Mouse (Mus musculus): Measurements from ENCODE around the gene Nptxr. TPM values are rescaled to one million over a fixed set of nuclear protein-coding genes. Genes with fewer than 3 reads are reported as not detected.

Gene Nptxr
- total RNA-seq (2021) = 1 to 10 TPM; 2.1 to 2.6 TPM
- long read RNA-seq, experiment 1, full-length matches to known transcripts = 1 of 4 reads
- long read RNA-seq, experiment 1, partial matches to known transcripts = 1 of 4 reads
- long read RNA-seq, experiment 1, other reads (novel, unspliced or antisense) = 2 of 4 reads
- long read RNA-seq, experiment 2, partial matches to known transcripts = 0 of 1 reads
- long read RNA-seq, experiment 2, other reads (novel, unspliced or antisense) = 1 of 1 reads

DNA sequence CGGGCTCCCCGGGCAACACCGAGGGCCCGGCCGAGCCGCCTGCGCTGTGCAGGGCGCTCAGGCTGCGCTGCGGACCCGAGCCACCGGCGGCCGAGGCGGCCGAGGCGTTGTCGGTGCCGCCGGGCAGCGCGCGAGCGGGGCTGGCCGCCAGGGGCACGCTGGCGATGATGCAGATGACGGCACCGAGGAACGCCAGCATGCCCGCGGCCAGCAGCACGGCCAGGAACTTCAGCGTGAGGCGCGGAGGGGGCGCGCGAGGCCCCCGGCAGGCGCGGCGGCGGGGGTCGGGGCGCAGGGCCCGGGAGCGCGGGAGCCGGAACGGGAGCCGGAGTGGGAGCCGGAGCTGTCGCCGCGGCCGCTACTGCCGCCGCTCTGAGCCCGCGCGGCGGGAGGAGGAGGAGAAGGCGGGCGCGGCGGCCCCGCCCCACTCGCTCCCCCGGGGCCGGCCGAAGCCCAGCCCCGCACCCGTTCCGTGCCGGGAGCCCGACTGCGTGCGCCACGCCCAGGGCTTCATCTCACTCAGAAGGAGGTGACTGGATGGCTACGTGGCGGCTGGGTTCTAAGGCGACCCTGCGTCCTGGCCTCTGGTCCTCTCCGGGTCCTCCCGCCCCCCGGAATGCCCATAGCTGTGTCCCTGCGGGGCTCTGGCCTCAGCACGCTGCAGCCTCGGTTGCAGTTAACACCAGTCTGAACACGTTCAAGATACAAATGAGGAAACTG is at the start of gene Nptxr:
Nptxr (minus strand) TSS at position 415 of the 720 bp plus-strand sequence.
- DNase-seq = peak; percentile 56 to 71
- intact Hi-C loops (cut with DNase I) = loop anchor here (5.0 kb wide), 1 partner anchor 52 kb away; no protein-coding TSS in a partner anchor

DNA sequence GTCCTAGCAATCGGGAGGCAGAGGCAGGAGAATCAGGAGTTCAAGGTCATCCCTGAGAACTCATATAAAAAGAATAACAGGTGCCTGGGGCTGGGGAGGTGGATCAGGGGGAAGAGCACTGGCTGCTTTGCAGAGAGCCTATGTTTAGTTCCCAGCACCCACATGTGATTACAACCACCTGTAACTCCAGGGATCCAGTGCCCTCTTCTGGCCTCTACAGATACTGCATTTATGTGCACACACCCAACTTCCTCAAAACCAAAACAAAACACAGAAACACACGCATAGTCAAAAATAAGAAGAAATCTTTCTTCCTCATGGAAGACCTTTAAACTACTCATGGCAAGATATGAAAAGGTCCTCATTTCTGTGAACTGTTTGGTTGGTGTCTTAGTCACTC is 45.6 kb upstream of the Nptxr start:
- no peak for DNase-seq
- intact Hi-C loops (cut with DNase I) = no loop called here

DNA sequence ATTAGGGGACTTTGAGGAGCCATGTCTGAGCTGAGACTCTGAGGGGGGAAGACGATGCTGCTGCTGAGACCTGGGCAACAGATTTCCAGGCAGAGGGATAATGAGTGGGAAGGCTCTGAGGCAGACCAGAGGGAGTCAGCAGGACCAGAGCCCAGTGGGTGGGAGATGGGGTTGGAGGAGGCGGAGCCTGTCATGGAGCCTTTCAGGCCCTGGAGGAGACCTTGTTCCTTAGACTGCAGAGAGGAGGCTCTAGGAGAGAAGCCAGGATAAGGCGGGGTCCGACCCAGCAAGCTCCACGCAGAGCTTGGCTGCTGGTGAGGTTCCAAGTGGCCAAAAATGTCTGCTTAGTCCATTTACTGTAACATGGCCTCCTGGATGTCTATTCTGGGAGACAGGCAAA is 42.5 kb upstream of the Nptxr start:
- peak; percentile 48 to 70 for DNase-seq
- intact Hi-C loops (cut with DNase I) = no loop called here

DNA sequence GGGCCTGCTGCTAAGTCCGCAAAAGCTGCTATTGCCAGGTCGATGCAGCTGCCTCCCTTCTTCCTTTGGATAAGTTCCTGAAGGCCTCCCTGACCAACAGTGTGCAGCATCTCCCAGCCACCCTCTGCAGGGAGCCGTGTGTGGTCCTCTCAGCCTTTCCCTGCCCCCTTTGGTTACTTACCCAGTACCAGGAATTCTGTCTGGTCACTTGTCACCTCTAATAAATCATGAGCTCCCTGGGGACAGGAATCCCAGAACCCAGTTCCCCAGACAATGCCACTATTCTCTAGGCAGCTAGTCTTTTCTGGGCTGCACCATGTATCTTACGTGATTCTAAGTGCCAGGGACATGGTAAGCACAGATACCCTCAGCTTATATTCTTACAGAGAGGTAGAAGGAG is 41.4 kb upstream of the Nptxr start:
- no peak for DNase-seq
- intact Hi-C loops (cut with DNase I) = no loop called here

DNA sequence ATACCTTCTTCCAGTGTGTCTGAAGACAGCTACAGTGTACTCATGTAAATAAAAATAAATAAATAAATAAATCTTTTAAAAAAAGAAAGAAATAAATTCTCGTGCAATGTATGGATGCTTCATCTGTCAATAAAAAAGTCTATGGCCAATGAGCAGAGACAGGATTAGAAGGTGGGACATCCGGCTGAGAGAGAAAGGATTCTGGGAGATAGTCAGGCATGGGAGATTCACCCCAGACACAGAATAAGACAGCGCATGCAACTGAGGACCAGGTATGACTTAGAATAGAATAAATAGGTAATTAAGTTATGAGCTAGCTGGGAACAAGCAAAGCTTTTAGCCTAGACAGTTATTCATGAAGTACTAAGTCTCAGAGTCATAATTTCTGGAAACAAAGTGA is 38.4 kb upstream of the Nptxr start:
- intact Hi-C loops (cut with DNase I) = no loop called here

DNA sequence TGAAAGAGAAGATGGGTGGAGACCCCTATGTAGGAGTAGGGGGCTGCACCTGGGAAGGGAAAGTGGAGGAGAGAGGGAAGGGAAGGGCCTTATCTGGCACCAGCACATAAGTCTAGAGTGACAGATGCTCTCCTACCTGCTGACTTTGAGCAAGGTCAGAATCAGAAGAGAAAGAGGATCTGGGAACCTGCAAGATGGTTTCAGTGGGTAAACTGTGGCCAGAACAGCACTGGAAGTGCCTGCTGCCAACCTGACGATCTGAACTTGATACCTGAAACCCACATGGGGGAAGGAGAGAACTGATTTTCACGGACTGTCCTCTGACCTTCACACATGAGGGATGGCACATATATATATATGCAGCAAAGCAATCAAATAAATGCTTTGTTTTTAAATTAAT is 35.7 kb upstream of the Nptxr start:
- intact Hi-C loops (cut with DNase I) = no loop called here
- DNase-seq = no peak

More for the DNA sequence above, 38.4 kb upstream of the Nptxr start:
- no peak for DNase-seq

DNA sequence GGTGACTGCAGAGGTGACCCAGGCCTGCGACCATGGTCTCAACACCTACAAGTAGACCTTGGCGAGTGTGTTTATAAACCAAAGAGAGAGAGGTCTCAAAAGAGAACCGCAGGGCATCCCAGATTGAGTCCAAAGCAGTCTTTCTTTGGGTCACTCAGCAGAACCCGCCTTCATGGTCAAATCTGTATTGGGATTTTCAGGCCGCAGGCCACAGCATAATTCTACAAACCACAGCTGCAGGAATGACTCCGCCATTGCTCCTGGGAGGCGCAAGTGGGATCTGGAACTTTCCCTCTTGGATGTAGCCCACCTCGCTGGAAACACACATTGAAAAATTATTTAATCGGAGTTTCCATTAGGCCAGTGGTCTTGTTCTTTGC is 30.3 kb upstream of the Nptxr start:
- intact Hi-C loops (cut with DNase I) = loop anchor here (1.0 to 5.0 kb wide), 3 partner anchors 48 to 247 kb away; no protein-coding TSS in a partner anchor
- no peak for DNase-seq

DNA sequence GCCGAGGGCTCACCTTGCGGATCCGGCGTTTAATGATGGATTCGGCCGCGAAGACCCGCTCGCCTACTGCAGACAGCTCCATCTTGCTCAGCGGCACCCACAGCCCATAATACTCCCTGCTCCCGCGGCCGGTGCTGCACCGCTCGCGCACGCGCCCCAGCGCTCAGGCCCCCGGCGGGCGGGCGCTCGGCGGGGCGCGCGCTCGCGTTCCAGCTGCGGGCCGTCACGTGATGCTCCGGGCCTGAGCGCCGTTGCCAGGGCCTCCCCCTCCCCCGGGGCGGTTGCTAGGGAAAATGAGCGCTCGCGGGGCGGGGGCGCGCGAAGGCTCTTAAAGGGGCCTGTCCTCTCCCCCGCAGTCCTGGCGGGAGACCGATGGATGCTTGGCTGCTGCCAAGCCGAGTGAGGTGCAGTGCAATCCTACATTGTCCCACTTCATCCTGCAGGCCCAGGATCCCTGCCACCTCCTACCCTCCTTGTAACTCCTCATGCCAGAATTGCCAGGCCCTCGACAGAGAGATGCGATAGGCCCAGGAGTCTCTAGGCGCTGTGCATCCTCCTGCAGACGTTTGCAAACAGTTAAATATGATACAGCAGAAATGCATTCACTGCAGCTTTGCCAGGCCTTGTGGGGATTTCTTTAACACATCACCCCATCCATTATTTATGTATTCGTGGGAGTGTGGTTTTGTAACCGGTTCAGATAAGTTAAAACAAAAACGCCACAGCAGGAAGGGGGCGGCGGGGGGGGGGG is 29.7 kb upstream of the Nptxr start, which contains the start of the genes Npcd and Cbx6:
Npcd (minus strand) TSS at position 108 of the 751 bp plus-strand sequence.
Cbx6 (minus strand) TSS at position 559 of the 751 bp plus-strand sequence.
- intact Hi-C loops (cut with DNase I) = loop anchor here (1.0 to 5.0 kb wide), 3 partner anchors 49 to 248 kb away; no protein-coding TSS in a partner anchor
- DNase-seq = peak; percentile 98 to 99

DNA sequence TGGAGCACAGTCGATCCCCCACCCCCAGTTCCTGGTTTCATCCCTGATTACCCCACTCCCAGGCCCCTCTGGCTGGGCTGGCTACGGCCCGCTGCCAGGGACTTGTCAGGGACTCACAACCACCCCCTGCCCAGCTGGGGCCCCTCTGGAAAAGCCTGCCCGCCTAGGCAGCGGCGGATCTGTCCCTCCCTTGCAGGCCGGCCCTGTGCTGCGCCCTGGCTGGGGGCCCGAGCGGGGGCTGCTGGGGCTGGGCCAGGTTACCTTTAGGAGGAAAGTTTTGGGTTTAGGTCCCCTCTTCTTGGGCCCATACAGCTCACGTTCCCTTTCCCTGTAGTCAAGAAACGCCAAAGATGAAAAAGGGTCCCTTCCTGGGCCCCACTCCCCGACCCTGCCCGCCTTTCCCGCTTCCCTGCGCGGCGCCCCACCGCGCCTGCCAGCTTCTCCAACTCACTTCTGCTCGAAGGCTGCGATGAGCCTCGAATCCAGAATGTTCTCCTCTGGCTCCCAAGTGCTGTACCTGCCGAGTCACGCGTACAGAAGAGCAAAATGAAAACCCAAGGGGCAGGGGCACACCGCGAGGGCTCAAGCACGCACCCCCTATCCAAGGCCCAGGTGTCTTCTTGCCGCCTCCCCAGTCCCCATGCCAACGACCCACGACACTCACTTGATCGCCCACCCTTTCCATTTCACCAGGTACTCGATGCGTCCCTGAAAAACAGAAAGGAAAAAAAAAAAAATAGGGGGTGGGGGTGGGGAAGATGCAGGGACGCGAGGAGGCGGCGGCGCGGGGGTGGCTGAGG is 28.9 kb upstream of the Nptxr start:
- peak; percentile 42 to 46 for DNase-seq
- intact Hi-C loops (cut with DNase I) = loop anchor here (1.0 to 5.0 kb wide), 3 partner anchors 50 to 249 kb away; no protein-coding TSS in a partner anchor

DNA sequence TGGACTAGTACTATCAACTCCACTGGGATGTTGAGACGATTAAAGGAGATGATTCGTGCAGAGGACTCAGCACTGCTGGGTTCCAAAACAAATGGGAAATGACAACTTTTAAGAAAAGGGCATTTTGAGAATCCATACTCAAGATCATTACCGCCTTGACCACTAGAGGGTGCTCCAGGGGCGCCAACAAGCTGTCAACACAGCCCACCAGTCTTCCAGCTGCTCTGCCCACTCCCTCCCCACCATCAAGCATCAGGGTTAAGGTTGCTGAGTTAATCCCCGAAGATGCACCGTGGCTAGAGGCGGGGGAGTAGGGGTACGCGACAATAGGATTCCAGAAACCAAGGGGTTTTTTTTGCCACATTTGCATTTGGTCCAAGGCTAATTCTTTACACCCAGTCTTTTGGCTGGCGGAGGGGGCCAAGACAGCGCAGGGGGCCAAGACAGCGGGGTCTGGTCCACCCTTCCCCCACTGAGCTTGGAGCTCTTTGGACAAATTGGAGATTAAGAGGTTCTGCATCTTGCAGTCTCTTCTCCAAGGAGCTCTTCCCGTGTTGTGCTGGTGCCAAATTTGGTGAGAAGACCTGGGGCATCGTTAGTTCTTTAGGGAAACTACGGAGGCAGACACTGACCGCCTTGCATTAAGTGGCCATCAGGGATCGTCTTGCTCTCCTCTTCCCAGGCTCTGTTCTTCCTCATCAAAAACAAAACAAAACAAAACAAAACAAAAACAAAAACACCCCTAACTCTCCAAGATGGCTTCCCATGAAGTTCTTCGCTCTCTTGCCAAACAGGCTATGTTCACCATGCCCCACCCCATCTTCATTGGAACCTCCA is 27.7 kb upstream of the Nptxr start:
- intact Hi-C loops (cut with DNase I) = loop anchor here (5.0 kb wide), 2 partner anchors 100 to 250 kb away; no protein-coding TSS in a partner anchor

DNA sequence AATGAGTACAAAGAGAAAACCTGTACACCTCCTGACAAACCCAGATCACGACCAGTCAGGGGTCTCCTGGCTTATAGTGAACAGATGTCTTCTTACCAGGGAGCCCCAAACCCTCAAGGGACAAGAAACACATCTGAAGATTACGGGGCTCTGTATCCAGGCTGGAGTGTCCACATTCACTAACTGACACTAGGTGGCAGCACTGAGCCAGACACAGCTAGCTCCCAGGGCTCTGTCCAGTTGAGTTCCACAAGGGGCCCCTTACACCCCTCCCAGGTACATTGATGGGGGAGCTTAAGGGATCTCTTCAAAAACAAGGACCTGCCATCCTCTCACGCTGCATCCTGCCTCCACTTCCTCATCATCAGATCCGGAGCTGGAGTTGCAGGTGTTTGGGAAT is 25.8 kb upstream of the Nptxr start:
- peak; percentile 76 to 88 for DNase-seq
- intact Hi-C loops (cut with DNase I) = loop anchor here (2.0 to 5.0 kb wide), 3 partner anchors 78 to 252 kb away; no protein-coding TSS in a partner anchor

More for the DNA sequence above, 27.7 kb upstream of the Nptxr start:
- peak; percentile 79 to 89 for DNase-seq

DNA sequence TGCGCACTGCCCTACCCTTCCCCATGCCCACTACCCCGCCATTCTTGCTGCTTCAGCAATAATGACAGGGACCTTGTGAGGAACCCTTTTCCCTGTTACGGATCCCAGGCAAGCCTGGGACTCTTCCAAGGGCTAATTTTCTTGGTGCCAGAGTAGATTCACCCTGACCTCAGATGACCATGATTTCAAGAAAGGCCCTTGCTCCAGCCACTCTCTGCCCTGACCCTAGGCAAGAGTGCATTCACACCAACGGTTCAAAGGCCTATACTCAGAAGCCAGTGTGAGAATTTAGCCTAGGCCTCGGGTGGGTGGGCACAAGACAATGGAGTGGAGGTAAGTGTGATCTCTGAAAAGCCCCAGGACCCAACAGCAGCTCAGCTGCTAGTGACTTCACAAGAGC is 24.9 kb upstream of the Nptxr start:
- intact Hi-C loops (cut with DNase I) = no loop called here
- no peak for DNase-seq

DNA sequence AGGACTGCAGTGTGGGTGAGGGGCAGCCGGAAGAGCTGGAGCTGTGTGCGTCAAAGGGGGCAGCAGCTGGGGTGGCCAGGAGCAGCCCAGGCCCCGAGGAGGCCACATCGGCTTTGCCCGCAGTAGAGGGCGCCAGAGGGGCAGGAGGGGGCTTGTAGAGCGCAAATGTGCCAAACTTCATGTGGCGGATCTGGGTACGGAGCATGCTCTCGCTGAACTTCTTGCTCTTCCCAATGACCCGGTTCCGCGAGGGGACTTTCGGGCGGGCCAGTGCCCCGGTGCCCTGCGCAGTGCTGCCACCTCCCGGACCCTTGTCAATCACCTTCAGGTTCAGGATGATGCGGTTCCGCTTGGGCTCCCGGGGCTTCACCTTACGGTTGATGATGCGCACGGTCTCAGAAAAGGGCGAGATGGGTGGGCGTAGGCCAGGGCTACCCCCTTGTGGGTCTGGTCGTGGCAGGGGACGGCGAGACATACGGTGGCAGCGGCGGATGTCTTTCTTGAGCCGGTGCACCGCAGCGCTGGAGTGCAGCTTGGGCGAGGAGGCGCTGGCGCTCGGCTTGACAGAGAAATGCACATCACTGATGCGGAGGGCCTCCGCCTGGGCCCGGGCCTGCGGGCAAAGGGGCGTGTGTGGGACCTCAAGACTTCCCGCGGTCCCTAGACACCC is 23.9 kb upstream of the Nptxr start:
- intact Hi-C loops (cut with DNase I) = no loop called here
- DNase-seq = peak; percentile 48 to 51

DNA sequence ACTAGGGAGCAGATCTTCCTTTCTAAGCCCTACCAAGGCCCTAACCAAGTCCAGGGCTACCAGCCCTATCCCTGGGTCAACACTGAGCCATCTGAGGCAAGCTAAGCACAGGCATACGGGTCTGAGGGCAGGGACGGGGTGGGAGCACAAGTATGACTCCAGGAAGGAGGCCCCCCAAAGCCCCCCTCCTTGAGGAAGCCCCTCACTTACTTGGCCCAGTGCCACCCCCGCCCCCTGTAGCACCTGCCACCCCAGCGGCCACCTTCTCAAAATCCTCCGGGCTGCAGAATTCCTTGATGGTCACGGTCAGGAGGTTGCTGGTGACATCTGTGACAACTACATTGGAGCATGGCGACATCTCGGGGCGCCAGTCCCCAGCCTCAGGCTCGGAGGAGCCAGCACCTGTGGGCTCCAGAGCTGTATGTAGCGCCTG is 23.2 kb upstream of the Nptxr start:
- DNase-seq = no peak
- intact Hi-C loops (cut with DNase I) = no loop called here

DNA sequence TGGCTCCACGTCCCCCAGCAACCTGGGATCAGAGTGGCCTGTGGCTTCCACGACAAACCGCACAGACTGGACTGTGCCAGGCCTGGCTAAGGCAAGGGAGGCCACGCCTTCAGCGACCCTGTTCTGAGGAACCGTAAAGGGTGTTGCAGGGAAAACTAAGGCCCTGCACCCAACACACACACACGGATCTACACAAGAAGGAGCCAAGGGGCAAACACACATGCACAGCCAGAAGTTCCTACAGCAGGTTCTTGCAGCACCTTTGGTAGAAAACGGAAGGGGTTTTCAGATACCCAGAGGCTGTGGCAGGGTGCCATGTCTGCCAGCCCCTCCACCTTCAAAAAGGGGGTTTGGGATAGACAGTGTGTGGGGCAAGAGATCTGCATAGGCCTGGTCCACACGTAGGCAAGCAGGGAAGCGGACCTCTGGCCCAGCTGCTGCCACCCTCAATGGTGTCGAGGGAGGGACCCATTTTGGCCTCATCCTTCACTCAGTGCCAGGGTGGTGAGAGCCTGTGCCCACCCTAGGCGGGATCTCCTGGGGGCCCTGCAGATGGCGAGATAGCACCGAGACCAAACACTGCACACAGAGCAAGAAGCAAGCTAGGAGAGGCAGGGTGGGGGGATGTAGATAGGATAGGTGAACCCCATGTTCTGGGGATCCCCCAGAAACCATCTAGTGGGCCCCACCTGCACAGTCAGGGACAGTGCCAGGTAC is 22.7 kb upstream of the Nptxr start:
- intact Hi-C loops (cut with DNase I) = no loop called here
- DNase-seq = no peak

DNA sequence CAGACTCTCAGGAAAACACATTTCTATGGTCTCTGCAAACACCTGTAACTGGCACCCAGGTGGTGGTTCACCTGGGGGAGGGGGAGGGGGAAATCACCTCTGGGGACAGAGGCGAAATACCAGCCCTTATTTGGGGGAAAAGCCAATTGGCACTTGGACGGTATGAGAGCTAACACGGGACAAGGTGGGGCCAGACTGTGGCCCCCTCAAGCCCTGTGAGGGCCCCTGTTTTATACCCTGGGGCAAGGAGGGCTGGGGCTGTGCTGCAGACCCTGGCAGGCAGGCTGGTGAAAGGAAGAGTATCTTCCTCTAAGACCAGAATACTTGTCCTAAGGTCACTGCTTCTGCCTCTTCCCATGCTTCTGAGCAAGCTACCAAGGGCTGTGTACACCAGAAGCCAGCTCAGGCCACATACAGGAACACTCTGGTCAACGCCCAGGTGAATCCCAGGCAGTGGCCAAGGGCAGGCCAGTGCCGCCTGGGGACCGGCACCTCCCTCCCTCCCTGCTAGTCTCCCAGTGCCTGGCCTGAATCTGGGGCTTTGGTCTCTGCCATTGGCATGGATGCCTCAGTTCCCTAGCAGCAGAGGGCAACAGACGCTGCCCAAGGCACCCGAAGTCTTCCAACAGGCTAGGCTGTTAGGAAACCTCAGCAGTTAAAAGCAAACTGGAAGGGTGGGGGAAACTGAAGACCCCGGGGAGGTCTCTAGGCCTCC is 21.8 kb upstream of the Nptxr start:
- intact Hi-C loops (cut with DNase I) = no loop called here

DNA sequence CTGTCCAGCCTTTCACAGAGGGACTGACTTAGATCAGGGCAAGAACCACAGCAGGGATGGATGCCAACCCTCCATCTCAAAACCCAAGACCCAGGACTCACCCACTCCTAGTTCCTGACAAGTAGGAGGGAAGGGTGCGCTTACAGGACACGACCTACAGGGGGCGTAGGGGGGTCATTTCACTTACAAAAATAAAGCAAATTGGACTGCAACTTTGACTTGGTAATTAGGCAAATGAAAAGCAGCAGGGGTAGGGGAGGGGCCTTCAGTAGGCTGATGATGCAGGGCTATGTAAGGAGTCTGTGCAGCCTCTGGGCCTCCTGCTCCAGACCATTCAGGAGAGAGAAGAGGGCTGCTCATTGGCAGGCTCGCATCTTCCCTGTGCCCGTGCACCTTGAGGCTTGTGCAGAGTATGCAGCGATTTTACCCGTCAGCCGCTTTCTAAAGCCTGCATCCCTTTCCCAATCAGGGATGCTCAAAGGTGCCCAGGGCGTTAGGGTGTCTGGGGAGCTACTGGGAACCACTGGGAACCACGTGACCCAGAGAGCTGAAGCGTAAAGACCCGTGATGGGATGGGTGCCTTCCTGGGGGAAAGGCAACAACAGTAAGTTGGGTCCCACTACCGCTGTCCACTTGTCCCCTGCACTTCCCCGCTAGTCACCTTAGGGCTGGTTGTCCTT is 20.7 kb upstream of the Nptxr start:
- DNase-seq = peak in 1 of 2 experiments; percentile 37
- intact Hi-C loops (cut with DNase I) = no loop called here

More for the DNA sequence above, 21.8 kb upstream of the Nptxr start:
- DNase-seq = no peak

Measured in heart, postnatal 14 days (tissue).